Mouse (Mus musculus): ENCODE measurements around the gene Ptar1.
A peak's percentile ranks its signal among the peaks of the same experiment; 100 is the strongest.
"Not testable (repeated sequence)": the region's sequence is repeated elsewhere in the genome, so short reads cannot be mapped to it uniquely, and the experiment has no call there.

Gene Ptar1

GRCm38 (mm10) chr19:23687296-23688021 is at the start of gene Ptar1:
TSS of gene Ptar1 (plus strand) at chr19:23687429.
- peak; percentile 81 for DNase-seq (ENCODE audit: low spot score)

GRCm38 (mm10) chr19:23643819-23644218 is 43.4 kb upstream of the Ptar1 start:
- no peak for DNase-seq (ENCODE audit: low spot score)

DNA sequence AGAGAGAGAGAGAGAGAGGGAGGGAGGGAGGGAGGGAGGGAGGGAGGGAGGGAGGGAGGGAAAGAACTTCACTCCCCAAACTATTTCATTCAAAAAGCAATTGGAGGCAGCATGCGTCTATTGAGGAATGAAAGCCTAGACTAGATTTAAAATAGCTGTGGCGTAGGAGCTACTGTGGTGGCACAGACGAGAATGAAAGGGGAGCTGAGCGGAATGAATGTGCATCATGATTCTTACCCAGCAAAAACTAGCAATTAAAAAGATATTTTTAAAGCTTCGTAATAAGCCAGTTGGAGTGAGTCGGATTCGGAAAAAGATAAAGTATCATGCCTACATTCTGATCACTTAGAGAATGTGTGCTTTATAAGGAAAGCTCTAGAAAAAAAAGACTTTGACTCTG is 41.9 kb upstream of the Ptar1 start:
- no peak for DNase-seq (ENCODE audit: low spot score)

- no peak for DNase-seq (ENCODE audit: low spot score)
These were observed 39.9 kb upstream of the Ptar1 start for GRCm38 (mm10) chr19:23647308-23647707.

DNA sequence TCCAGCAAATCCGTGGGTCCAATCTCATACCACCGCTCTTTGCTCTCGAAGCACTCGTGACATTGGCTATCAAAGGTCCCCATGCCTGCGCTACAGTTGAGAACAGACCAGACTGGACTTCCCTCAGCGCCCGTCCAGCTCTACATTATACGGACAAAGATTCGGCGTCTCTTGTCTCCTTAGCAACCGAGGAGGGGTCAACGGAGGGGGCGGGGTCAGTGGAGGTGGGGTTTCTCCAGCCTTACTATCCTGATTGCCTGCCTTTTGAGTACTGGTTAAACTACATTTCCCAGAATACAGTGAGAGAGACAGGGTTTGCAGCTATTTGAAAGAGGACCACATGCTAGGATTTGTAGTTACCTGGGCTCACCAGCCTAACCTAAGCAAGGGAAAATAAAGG is 34.6 kb upstream of the Ptar1 start, which contains the start of gene 1700028P14Rik:
Gene 1700028P14Rik (minus strand): TSS at position 169 of the 400 bp plus-strand sequence.
- peak; percentile 72 for DNase-seq (ENCODE audit: low spot score)

DNA sequence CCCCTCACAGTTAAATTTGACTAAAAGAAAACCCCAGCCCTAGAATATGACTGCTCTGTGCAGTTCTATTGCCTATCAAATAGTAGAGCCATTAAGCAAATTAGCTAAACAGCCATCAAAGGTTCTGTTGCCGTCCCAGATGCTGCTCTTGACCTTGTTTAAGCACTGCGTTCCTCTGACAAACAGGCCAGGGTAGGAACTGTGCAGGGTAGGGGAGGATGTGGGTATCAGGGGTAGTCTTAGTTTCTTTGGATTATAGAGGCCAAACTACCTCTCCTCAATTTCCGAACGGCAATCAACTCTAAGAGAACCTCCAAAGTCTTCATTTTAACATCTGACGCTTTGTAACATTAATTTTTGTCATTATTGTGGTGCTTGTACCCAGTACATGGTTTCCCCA is 34.1 kb upstream of the Ptar1 start:
- no peak for DNase-seq (ENCODE audit: low spot score)

DNA sequence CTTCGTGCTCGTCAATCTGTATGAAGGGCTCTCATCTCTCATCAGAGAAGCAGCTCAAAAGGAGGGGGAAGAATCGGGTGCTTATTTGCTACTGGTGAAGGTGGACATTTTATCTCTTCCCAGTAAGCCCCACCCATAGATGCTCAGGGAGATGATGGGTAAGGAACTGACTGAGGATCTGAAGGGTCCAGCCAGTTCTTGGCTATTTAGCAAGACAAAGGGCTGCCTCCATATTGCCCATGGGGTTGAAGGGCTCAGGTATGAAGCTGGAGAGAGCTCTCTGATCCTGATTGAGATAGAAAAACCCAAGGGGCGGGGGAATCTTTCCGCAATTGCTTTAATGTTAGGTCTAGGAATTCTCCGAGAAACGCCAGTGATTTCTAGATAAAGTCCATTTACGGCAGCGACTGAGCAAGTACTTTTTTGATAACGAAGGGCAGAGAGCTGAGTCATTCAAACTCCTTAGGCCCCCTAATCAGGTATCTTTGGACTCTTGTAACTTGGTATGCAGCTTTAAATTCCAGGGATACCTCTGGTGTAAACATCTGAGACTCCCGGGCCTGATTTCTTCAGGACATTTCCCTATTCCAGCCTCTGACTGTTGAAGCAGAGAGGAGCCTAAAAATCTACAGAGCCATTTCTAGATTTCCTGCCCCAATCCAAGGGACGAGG is 29.8 kb upstream of the Ptar1 start:
- no peak for DNase-seq (ENCODE audit: low spot score)

GRCm38 (mm10) chr19:23658350-23658749 is 28.9 kb upstream of the Ptar1 start:
- no peak for DNase-seq (ENCODE audit: low spot score)

DNA sequence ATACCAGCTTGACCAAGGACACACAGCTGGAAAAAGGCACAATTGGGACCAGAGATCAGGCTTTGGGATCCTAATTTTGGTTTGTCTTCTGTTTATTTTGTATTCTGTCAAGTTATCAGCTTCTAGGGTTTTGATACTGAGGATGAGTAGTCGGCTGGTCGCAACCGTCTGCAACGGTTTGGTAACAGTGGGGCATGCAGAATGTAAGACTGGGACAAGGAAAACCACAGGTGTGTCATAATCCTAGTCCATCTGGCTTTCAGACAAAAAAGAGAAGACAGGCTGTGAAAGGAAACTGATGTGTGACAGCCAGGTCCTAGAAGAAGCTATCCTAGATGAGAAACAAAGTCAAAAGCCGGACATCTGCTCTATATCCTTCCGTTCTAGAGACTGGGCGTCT is 23.1 kb upstream of the Ptar1 start:
- no peak for DNase-seq (ENCODE audit: low spot score)

GRCm38 (mm10) chr19:23668142-23668655 is 19.0 kb upstream of the Ptar1 start:
- DNase-seq (ENCODE audit: low spot score): no peak

GRCm38 (mm10) chr19:23673021-23673420 is 14.2 kb upstream of the Ptar1 start:
- DNase-seq (ENCODE audit: low spot score): no peak

GRCm38 (mm10) chr19:23675656-23676055 is 11.6 kb upstream of the Ptar1 start:
- not testable (repeated sequence) for DNase-seq (ENCODE audit: low spot score)

- no peak for DNase-seq (ENCODE audit: low spot score)
These were observed 300 bp upstream of the Ptar1 start for GRCm38 (mm10) chr19:23686962-23687295.

DNA sequence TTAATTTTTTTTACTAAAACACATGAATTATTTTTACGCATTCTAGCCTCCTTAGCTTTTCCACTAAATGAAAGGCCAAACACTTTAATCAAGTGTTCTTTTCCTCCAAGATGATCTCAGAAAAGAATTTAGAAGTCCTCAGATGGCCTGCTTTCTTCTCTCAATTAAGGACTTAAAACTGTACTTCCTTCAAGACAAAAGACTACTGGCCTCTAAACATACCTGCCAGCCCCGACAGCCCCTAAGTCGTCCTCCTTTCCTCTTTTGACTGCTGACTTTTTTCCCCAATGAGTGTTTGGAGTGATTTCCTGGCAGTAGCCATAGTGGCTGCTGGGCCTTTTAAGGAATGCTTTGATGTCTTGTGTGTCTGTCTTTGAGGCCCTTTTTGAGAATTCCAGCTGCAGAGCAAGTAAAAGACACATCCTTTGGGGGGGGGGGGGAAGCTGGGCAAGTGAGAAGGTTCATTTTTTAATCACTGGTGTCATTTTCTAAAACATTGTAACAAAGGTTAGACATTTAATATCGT is 1.3 kb downstream of the Ptar1 start:
- DNase-seq (ENCODE audit: low spot score): peak; percentile 77

DNA sequence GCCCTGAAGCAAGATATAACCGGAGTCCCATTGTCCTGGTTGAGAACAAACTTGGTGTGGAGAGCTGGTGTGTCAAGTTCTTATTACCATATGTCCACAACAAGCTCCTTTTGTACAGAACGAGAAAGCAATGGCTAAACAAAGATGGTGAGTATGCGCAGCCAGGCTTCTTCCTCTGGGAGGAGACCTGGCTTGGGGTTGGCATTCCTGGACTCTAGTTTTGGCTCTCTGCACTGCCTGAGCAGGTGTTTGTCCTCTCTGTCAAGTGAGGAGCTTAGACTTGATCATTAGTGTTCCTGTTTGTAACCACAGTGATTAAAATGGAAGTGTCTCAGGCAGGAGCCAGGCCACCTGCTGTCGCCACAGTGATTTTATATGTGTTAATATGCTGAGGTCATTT is 7.1 kb downstream of the Ptar1 start:
- no peak for DNase-seq (ENCODE audit: low spot score)

DNA sequence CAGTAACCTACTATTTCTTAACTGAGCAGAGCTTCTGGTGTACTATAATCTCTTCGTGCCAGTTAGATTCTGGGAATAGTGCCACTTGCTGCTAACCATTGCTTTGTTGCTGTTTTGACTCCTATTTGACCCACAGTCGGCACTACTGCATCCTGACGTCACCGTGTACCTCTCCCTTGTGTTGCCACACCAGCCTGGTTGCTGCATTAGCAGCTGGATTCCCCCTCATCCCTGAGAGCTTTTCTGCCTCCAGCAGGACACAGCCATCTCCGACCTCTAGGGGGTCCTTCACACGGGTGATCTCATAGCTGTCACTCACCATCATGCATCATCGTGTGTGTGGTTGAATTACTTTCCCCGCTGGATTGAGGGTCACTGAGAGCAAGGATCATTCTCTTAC is 10.6 kb downstream of the Ptar1 start:
- DNase-seq (ENCODE audit: low spot score): no peak

GRCm38 (mm10) chr19:23698366-23698765 is 11.1 kb downstream of the Ptar1 start:
- DNase-seq (ENCODE audit: low spot score): no peak

- no peak for DNase-seq (ENCODE audit: low spot score)
These were observed 11.9 kb downstream of the Ptar1 start for GRCm38 (mm10) chr19:23699131-23699530.

DNA sequence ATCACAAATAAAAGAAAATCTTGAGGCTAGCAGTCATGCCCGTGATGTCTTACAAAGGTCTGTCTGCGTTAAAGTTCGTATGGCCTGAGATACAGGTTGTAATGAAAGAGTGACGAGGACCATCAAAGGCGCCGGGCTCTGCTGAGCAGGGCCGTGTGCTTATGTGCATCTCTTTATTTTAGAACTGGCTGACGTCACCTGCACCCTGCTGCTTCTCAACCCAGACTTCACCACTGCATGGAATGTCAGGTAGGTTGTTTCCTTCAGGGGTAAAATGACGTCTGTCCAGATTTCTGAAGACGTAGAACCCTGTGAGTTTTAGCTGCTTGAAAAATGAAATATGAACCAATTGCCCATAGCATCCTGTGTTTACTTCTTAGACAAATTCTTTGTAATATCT is 15.7 kb downstream of the Ptar1 start:
- DNase-seq (ENCODE audit: low spot score): no peak

GRCm38 (mm10) chr19:23705383-23705782 is 18.2 kb downstream of the Ptar1 start:
- DNase-seq (ENCODE audit: low spot score): no peak

GRCm38 (mm10) chr19:23746506-23746905 is 59.3 kb downstream of the Ptar1 start:
- DNase-seq (ENCODE audit: low spot score): no peak

DNA sequence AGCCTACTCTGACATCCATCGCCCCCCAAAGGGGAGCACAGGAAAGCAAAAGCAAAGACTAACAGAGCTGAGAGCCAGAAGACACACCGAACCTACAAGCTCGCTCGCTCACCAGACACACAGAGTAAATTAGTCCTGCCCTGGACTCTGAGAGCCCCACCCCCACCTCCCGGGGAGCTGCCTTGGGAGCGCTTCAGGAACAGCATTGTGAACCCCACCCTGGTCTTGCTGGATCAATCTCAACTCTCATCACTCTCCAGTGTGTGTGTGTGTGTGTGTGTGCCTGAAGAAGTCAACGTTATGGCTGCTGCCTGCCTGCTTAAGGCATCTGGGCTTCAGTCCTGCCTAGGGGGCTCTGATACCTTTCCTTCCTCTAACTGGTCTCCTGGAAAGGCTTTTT is 69.8 kb downstream of the Ptar1 start:
- no peak for DNase-seq (ENCODE audit: low spot score)

- peak; percentile 92 for DNase-seq (ENCODE audit: low spot score)
These were observed 70.8 kb downstream of the Ptar1 start for GRCm38 (mm10) chr19:23757961-23758553.
